Mouse (Mus musculus) layer of hippocampus, postnatal 36 days (tissue): ENCODE measurements around the gene Fdx1l. TPM values are rescaled to one million over a fixed set of nuclear protein-coding genes. Genes with fewer than 3 reads are reported as not detected.
A peak's percentile ranks its signal among the peaks of the same experiment; 100 is the strongest.
"Not testable (repeated sequence)": the region's sequence is repeated elsewhere in the genome, so short reads cannot be mapped to it uniquely, and the experiment has no call there.

Experiments used
- DNase-seq, 2 experiments: peaks; one replicate each; pipeline ENCODE4 v3.0.0; 2022
- total RNA-seq, 2 experiments: library from RNA; stranded (reverse); gene quantifications; 2 replicates each; pipeline ENCODE4 v1.2.3; 2021

Fdx1l gene
- total RNA-seq, 2 experiments from 2014 or later = 56.0 to 64.5 TPM

DNA sequence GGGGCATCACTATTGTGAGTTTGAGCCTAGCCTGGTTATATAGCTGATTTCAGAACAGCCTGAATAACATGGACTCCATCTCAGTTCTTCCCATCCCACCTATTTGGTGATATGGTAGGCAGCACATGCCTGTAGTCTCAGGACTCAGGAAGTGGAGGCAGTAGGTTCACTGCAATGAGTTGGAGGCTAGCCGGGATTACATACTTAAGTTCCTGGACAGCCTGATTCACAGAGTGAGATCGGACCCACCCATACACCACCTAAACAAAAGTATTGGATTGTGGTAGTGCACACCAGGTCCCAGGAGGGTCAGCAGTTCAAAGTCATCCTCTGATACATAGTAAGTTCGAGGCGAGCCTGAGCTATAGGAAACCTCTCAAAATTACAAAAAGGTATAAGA lies 773 bp downstream of the Fdx1l start:
- DNase-seq = no peak

DNA sequence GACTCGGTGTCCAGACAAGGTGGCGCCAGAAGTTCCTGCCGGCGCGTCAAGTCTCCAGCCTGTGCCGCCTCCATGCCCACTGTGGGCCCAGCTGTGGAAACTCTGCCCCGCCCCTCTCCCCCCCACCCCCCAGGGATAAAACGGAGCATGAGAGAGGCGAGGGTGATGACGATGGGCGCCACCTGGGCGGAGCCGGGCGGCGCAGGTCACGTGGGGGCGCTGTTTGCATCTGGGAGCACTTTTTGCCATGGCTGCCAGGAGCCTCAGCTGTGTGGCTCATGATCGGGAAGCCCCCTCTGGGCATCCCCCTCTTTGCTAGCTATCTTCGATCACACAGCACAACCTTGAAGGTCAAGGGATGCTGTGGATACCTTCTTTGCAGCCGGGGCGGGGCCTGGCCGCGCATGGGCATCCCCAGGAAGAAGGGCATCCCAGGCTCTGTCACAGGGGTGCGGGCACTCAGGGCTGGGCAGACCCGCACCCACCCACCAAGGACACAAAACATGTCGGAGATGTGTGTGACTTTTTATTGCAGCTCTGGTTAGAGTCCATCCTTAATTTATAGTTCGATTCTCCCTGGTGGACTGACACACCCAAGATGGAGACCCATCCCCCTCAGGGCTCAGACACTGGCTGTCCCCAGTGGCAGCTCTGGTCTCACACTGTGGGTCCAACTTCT lies 6.3 kb downstream of the Fdx1l start, which contains the start of gene Zglp1:
Zglp1 (minus strand) TSS at position 88 of the 679 bp plus-strand sequence.
- no peak for DNase-seq

- peak; percentile 58 to 67 for DNase-seq
Observed at GRCm38 (mm10) chr9:21062928-21063327, 10.5 kb downstream of the Fdx1l start.

DNA sequence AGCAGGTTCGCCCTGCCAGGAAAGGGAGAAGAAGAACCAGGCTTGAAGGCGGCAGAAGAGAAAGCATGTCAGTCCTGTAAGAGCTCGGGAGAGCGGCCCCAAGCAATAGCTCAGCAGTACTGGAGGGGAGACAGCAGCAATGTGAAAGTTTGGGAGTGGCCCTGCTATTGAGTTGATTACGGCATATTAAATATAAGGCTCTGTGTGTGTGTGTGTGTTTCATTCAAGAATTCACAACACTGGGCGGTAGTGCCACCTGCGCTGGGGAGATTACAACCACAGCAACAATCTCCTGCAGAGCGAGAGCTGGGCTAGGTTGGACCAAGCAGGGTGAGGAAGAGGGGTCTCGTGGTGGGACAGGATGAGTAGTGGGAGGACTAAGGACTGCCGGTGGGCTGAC lies 21.8 kb downstream of the Fdx1l start:
- no peak for DNase-seq

- DNase-seq = no peak
Observed at GRCm38 (mm10) chr9:21045235-21045634, 28.2 kb downstream of the Fdx1l start.

DNA sequence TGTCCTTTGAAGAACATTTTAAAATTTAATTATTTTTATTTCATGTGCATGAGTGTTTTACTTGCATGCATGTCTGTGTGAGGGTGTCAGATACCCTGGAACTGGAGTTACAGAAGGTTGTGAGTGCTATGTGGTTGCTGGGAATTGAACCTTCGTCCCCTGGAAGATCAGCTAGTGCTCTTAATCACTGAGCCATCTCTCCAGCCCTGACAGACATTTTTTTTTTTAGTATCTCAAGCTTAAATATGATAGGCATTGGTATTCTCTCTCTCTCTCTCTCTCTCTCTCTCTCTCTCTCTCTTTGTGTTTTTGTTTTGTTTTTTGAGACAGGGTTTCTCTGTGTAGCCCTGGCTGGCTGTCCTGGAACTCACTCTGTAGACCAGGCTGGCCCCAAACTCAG lies 28.6 kb downstream of the Fdx1l start:
- DNase-seq = not testable (repeated sequence)

DNA sequence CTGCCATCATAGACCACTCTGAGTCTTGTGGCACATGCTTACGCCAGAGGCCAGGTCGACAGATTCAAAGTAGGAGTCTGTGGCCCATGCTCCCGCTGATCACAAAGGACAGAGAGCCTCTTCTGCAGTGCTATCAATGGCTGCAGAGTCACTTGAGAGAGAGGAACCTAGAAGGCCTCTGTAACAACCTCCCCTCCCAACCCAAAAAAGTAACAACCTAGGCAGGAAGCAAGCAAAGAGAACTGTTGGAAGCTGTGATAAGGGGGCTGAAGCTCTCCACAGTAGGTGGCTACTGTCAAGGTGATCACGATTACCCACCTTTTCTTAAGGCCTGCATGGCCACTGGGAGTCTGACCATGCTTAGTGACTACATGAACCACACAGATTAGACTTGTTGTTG lies 29.9 kb downstream of the Fdx1l start:
- DNase-seq = no peak

DNA sequence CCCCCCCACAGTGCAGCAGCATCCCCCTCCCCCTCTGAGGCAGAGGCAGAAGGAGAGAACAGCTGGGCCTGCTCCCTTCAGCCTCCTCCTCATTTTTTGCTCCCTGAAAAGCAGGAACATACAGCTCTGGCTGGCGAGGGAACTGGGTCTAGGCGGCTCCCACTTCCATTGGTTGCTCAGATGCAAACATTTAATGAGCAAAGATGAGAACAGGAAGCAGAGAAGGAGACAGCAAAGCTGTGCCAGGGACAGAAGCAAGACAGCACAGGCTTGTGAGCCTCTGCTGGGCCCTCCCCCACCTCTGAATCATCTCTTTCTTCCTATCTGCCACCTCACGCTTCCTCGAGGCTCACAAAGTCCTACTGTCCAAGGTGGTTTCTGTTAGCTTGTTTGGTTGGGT lies 32.1 kb downstream of the Fdx1l start:
- peak; percentile 73 to 77 for DNase-seq

DNA sequence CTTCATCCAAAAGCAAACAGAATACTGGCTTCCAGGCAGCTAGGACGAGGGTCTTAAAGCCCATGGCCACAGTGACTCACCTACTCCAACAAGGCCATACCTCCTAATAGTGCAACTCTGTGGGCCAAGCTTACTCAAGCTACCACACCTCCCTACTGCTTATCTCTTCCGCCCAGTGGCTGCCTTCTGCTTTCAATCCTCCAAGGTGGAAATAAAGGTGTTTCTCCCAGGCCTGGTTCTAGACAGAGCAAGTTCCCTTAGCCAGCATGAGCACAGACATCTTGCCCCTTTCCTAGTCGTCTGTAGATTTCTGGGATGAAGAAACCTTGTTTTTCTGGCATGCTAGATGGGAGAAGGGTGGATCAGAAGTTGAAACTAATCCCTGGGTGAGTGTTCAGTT lies 33.6 kb downstream of the Fdx1l start:
- DNase-seq = no peak

GRCm38 (mm10) chr9:21037481-21037891 lies 35.9 kb downstream of the Fdx1l start:
- peak; percentile 49 to 53 for DNase-seq

DNA sequence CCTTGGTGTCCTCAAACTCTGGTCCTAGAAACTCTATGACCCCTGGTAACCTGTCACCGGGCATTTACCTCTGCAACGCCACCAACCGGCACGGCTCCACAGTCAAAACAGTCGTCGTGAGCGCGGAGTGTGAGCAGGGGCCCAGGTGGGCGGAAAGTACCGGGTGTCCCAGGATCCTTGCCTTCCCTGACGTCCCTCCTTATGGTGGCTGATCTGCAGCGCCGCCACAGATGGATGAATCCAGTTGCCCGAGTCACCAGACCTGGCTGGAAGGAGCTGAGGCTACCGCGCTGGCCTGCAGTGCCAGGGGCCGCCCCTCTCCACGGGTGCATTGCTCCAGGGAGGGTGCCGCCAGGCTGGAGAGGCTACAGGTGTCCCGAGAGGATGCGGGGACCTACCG lies 36.7 kb downstream of the Fdx1l start:
- DNase-seq = no peak

DNA sequence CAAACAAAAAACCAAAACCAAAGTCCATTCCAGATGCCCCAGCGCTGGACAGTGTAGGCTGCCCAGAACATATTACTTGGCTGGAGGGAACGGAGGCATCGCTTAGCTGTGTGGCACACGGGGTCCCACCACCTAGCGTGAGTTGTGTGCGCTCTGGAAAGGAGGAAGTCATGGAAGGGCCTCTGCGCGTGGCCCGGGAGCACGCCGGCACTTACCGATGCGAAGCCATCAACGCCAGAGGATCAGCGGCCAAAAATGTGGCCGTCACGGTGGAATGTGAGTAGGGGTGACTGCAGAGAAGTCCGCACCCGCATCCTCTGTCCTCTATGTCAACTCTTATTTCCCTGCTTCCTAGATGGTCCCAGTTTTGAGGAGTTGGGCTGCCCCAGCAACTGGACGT lies 37.3 kb downstream of the Fdx1l start:
- DNase-seq = no peak

- DNase-seq = no peak
Observed at GRCm38 (mm10) chr9:21035586-21035985, 37.8 kb downstream of the Fdx1l start.

- DNase-seq = peak in 1 of 2 experiments; percentile 17
Observed at GRCm38 (mm10) chr9:21034481-21035085, 38.8 kb downstream of the Fdx1l start.

GRCm38 (mm10) chr9:21033136-21033535 lies 40.3 kb downstream of the Fdx1l start:
- peak; percentile 70 to 74 for DNase-seq

- no peak for DNase-seq
Observed at GRCm38 (mm10) chr9:21032491-21032890, 40.9 kb downstream of the Fdx1l start.

GRCm38 (mm10) chr9:21031896-21032351 lies 41.5 kb downstream of the Fdx1l start, which contains the start of gene Icam5:
Gene Icam5 (plus strand): TSS chr9:21032073.
- peak; percentile 88 to 89 for DNase-seq

DNA sequence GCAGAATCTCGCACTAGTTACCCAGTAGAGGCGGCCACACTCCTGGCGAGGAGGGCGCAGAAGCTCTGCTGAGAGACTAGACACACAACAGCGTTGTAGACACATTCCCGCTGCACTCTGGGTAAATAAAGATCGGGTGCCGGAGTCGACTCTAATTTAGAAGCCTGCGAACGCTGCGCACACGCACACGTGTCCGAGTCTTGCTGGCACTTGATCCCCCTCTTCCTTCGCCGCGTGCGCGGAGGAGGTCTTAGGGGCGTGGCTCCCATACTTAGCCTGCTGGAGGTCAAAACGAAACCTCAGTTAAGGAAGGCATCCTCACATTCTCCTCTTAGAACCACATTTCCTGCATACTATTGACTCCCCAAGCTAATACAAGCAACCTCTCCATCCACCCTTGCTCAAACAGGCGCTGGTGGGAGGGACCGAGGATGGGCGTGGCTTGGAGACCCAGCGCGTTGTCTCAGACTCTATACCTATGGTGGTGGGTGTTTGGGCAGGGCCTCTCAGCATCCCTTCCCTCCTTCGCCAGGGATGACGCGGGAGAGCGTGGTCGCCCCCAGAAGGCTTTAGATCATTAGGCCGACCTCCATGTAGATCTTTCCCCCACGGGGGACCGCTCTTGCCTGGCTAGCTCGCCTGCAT lies 42.0 kb downstream of the Fdx1l start:
- peak; percentile 78 to 79 for DNase-seq

DNA sequence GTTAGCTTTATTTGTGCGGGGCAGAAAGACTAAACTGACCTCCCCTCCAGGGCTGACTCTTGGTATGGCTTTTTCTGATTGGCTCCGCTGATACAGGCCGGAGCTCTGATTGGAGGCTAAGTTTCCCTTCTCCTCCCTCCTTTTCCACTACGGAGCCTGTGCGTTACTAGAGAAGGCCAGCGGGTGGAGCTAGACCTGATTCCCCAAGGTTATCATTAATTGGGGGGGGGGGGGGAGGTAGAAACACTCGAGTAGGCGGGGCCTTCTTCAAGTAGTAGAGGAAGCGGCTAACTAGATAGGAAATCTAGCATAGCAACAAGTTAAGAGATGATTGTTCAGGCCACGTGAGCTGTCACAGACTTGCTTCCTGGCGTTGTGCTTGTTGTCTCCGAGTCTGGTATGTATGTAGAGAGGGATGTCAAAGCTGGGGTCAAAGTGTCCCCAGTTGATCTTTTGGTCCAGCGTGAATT lies 42.6 kb downstream of the Fdx1l start:
- peak; percentile 71 to 79 for DNase-seq

GRCm38 (mm10) chr9:21030055-21030600 lies 43.3 kb downstream of the Fdx1l start:
- no peak for DNase-seq

- peak; percentile 66 to 72 for DNase-seq
Observed at GRCm38 (mm10) chr9:21029291-21030054, 43.9 kb downstream of the Fdx1l start, which contains the start of gene Icam4. Gene Icam4 (plus strand): TSS chr9:21029373.

DNA sequence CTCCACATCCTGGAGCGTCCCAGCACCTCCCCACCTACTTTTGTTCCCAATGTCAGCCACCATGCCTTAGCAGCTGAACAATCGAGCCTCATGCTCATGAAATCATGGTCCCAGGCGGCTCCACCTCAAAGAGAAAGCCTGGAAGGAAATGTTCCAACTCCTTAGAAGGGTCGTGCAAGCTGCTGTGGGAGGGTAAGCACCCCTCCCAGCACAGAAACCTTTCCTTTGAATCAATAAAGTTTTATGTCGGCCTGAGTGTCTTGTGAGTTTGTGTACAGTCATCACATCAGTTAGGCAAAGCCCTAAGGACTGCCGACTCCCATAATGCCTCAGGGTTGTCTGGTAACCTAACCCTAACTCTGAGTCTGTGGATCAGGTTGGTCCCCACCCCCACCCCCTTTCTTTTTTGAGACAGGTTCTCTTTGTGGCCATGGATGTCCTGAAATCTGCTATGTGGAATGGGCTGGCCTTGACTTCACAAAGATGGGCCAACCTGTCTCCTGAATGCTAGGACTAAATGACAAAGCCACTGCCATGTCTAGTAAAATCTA lies 44.8 kb downstream of the Fdx1l start:
- no peak for DNase-seq
